Mouse (Mus musculus) brain, embryonic 14.5 days (tissue): ENCODE results near the gene Rhpn2.

Experiments
- CTCF ChIP-seq: fragments of 200-500 bp; IDR thresholded peaks from 2 replicates; pipeline ENCODE4 v1.5.1; 2012; ENCODE audit warnings: inconsistent platforms, mild to moderate bottlenecking, moderate library complexity, borderline replicate concordance; ENCODE audit not compliant: insufficient read depth, insufficient read length; ENCODE audit errors: extremely low read depth
- POLR2A ChIP-seq: fragments of 200-500 bp; IDR thresholded peaks from 2 replicates; pipeline ENCODE4 v1.6.1; 2012; ENCODE audit warnings: mild to moderate bottlenecking, inconsistent platforms, borderline replicate concordance; ENCODE audit not compliant: poor library complexity, insufficient read depth, insufficient read length, severe bottlenecking; ENCODE audit errors: extremely low read depth

DNA sequence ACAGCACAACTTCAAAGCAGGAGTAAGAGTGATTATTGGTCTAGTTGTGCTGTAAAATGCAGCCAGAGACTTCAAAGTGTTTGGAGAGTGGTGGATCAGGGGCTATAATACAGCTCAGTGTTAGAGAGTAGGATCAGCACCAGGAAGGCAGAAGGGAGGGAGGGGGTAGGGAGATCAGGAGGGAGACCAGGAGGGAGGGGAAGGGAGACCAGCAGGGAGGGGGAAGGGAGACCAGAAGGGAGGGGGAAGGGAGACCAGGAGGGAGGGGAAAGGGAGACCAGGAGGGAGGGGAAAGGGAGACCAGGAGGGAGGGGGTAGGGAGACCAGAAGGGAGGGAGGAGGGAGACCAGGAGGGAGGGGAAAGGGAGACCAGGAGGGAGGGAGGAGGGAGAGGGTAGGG, 19.8 kb upstream of the Rhpn2 start:
- TF ChIP-seq POLR2A: no peak
- no peak for TF ChIP-seq CTCF
